Mouse (Mus musculus) gastrocnemius, adult 8-10 months (tissue): ENCODE measurements around the gene Rps6kl1. TPM values are rescaled to one million over a fixed set of nuclear protein-coding genes. Genes with fewer than 3 reads are reported as not detected.
A peak's percentile ranks its signal among the peaks of the same experiment; 100 is the strongest.

Source experiments
- DNase-seq, 2 experiments: peaks; one replicate each; pipeline ENCODE4 v3.0.0; 2022; ENCODE audit warnings: low spot score in 2 of 2
- total RNA-seq, 4 experiments: library from RNA; stranded (reverse); gene quantifications; 2 replicates each; pipeline ENCODE4 v1.2.4; 2022

Gene Rps6kl1
- total RNA-seq, 4 experiments from 2014 or later = 0.31 to 0.46 (median 0.32) TPM

DNA sequence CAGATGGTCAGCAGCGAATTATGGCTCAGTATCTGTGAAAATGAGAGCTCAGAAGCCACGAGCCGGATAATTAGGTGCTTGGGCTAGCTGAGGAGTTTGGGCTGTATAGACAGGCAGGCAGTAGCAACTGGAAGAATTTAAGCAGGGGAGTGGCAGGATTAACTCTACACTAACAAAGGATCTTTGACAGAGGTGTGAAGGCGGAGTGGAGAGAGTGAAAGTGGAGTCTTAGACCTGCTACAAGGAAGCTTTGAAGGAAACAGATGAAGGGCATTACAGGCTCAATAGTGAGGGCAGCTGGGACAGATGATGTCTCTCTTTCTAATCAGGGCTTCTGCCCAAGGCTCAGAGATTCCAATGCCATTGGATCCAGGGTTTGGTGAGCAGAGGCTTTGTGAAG lies 41.6 kb downstream of the Rps6kl1 start:
- no peak for DNase-seq

GRCm38 (mm10) chr12:85108643-85109042 lies 42.4 kb downstream of the Rps6kl1 start:
- no peak for DNase-seq

DNA sequence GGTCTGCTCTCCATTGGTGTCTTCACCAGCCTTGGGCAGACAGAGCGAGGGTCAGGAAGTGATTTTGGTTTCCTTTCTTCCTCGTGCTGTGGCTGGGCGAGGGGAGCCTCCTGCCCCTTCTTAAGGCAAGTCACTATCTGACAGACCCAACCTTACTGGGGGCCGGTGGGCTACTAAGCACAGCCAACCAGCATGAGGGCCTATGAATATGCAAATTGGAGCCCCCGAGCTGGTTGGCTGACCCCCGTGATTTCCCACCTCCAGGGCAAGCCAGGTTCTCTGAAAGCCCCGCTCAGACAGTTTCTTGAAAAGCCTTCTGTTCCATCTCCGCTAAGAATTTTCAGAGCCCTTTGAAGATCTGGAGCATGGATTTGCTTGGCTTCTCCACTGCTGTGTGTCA lies 44.8 kb downstream of the Rps6kl1 start:
- DNase-seq = no peak

GRCm38 (mm10) chr12:85104789-85105188 lies 46.3 kb downstream of the Rps6kl1 start:
- no peak for DNase-seq

GRCm38 (mm10) chr12:85103096-85103495 lies 48.0 kb downstream of the Rps6kl1 start:
- DNase-seq = no peak

GRCm38 (mm10) chr12:85101521-85102106 lies 49.5 kb downstream of the Rps6kl1 start:
- no peak for DNase-seq

DNA sequence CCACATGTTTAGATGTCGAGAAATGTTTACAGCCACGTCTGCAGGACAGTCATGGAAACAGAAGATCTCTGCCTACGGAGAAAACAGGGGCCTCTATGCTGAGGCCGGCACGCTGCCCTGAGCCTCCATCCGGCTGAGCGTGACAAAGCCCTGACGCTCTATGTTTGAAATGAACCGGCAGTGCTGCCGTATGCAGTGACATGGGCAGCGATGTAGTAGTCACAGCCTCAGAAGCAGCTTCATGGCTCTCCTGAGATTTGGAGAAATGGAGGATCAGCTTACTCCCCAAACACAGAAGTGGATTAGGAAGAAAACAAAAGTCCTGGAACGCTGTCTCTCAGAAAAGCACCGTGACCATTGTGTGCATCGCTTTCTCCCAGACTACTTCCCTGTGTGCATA lies 50.1 kb downstream of the Rps6kl1 start:
- no peak for DNase-seq

DNA sequence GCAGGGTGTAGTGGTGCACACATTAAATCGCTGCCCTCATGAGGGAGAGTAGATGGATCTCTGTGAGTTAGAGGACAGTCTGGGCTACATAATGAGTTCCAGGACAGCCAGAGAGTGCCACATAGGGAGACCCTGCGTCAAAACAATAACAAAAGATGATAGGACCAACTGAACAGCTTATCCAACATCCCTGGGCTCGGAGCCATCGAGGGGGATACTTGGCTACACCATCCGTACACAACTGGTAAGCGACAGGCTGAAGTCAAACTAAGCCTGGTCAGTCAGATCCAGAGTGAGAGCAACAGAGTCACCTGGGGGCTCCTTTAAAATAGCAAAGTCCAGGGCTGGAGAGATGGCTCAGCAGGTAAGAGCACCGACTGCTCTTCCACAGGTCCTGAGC lies 55.2 kb downstream of the Rps6kl1 start:
- DNase-seq = no peak

GRCm38 (mm10) chr12:85095146-85095545 lies 55.9 kb downstream of the Rps6kl1 start:
- DNase-seq = no peak

- DNase-seq = peak; percentile 57
Observed at GRCm38 (mm10) chr12:85094706-85095105, 56.4 kb downstream of the Rps6kl1 start.

DNA sequence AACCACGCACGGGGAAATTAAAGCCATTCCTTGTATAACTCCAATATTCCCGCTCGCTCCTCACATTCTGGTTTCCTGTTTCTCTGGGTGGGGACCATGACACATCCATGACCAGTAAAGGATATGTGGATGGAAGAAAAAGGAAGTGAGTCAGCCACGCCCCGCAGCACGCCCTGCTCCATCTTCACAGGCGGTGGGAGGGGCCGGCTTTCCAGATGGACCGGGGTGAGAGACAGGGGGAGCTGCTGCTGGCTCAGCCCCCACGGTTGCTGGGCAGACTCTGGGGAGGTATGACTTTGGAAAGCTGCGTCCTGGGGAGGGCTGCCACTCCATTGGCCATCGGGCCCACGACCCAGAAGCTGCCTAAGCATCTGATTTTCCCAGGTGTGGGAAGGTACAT lies 57.1 kb downstream of the Rps6kl1 start:
- DNase-seq = peak; percentile 50 to 63

DNA sequence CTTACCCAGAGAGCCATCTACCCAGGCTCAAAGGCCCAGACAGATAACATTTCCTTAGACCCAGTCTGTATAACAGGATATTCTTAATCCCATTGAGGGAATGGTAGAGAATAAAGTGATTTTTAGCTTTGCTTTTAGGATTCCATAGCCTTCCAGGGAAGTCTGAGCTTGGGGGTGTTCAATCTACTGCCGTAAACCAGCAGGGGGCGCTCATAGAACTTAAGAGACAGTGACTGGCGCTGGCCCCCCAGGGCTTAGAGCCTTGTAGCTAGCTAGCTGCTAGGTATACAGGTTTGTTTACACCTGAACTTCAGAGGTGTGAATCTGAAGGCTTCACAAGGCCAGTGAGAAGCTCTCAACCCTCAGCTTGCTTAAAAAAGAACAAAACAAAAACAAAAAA lies 58.9 kb downstream of the Rps6kl1 start:
- DNase-seq = peak; percentile 40 to 53

DNA sequence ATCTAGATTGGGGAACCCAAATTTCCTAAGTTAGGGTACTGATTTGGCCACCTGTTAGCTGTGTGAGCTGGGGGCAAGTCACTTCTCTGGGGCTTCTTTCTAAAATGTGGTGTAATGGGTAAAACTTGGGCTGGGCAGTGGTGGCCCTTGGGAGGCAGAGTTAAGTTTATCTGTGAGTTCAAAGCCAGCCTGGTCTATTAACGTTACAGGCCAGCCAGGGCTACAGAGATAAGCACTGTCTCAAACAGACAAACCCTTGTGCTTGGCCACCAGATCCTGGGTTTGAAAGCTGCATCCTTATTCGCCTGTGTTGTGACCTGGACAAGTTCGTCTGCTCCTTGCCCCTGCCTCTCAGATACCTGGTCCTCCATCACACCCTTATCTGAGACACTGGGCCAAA lies 59.9 kb downstream of the Rps6kl1 start:
- no peak for DNase-seq

GRCm38 (mm10) chr12:85087845-85088244 lies 63.2 kb downstream of the Rps6kl1 start:
- no peak for DNase-seq

Other genes starting within 250 kb of the Rps6kl1 start
- 10 to 100 TPM; 26.7 to 29.8 (median 28.0) TPM for gene Fcf1, start 180.4 kb downstream of the Rps6kl1 start, total RNA-seq
- 10 to 100 TPM; 27.0 to 28.3 (median 27.9) TPM for gene Arel1, start 180.4 kb downstream of the Rps6kl1 start, total RNA-seq
- 10 to 100 TPM; 11.2 to 17.5 (median 15.3) TPM for gene Ylpm1, start 154.9 kb downstream of the Rps6kl1 start, total RNA-seq
- gene Prox2, start 40.5 kb downstream of the Rps6kl1 start, total RNA-seq = 1 to 10 TPM; 2.0 to 3.3 (median 2.6) TPM
- gene Dlst, start 40.4 kb downstream of the Rps6kl1 start, total RNA-seq = 100 to 1,000 TPM; 236 to 267 (median 263) TPM
- gene Pgf, start 26.5 kb upstream of the Rps6kl1 start, total RNA-seq = 1 to 10 TPM in 3 of 4 experiments, under 1 TPM in 1; 0.70 to 2.1 (median 1.5) TPM
- gene Eif2b2, start 68.2 kb upstream of the Rps6kl1 start, total RNA-seq = 10 to 100 TPM; 50.2 to 68.0 (median 60.0) TPM
- 10 to 100 TPM; 10.8 to 12.1 (median 11.7) TPM for gene Mlh3, start 119.3 kb upstream of the Rps6kl1 start, total RNA-seq
- gene Acyp1, start 137.2 kb upstream of the Rps6kl1 start, total RNA-seq = 10 to 100 TPM; 53.5 to 69.6 (median 58.9) TPM
- gene Zc2hc1c, start 137.3 kb upstream of the Rps6kl1 start, total RNA-seq = 1 to 10 TPM; 1.6 to 2.2 (median 1.8) TPM
- 100 to 1,000 TPM; 114 to 164 (median 126) TPM for gene Nek9, start 188.1 kb upstream of the Rps6kl1 start, total RNA-seq
- gene Tmed10, start 223.6 kb upstream of the Rps6kl1 start, total RNA-seq = 100 to 1,000 TPM; 108 to 122 (median 116) TPM